Mouse (Mus musculus) adrenal gland, postnatal 10 days (tissue): Measurements from ENCODE around the gene Cdyl. TPM values are rescaled to one million over a fixed set of nuclear protein-coding genes. Genes with fewer than 3 reads are reported as not detected.

ENCODE experiments used
- DNase-seq: peaks from one replicate; pipeline ENCODE4 v3.0.0; 2021; ENCODE audit warnings: mixed read lengths
- total RNA-seq, 2 experiments: library from RNA; stranded (reverse); gene quantifications; 2 replicates each; pipeline ENCODE4 v1.2.3; 2021

Cdyl gene
- total RNA-seq, 2 experiments from 2014 or later, result 22.0 to 22.9 TPM

- DNase-seq, result peak; percentile 44
These were observed 26.6 kb downstream of the Cdyl start for GRCm38 (mm10) chr13:35686273-35686672.

GRCm38 (mm10) chr13:35689560-35689959, 29.9 kb downstream of the Cdyl start:
- DNase-seq, result no peak

DNA sequence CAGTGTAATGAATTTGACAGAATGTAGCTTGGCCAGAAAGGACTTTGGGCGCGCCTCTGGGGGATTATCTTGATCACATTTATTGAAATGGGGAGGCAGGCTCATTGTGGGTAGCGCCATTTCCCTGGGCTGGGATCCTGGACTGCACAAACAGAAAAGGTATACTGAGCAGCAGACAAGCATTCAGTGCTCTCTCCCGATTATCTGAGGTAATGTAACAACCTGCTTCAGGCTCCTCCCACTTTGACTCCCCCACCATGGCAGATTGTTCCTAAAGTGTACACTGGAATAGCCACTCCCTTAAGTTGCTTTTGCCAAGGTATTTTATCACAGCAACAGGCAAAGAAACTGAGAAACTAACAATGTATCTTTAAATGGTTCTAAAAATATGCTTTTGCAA, 58.0 kb downstream of the Cdyl start:
- DNase-seq, result no peak

DNA sequence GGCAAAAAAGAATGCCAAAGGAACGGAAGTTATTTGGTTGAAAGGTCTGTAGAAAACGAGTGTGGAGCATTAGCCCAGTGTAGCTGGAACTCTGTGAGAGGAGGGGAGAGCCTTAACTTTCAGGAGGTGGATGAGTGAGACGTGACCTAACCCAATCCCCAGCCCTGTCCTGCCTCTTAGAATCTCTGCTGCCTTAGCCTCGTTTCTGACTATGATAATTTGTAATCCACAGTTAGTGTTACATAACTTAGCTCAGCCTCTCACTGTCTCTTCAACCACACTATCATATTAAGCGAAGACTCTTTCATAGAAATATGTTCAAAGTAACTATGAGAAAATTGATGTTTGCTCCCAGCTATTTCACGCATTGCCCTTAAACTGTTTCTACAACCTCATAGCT, 59.9 kb downstream of the Cdyl start:
- DNase-seq, result no peak

GRCm38 (mm10) chr13:35723073-35723472, 63.4 kb downstream of the Cdyl start:
- DNase-seq, result no peak

- DNase-seq, result no peak
These were observed 66.4 kb downstream of the Cdyl start for GRCm38 (mm10) chr13:35726025-35726424.

DNA sequence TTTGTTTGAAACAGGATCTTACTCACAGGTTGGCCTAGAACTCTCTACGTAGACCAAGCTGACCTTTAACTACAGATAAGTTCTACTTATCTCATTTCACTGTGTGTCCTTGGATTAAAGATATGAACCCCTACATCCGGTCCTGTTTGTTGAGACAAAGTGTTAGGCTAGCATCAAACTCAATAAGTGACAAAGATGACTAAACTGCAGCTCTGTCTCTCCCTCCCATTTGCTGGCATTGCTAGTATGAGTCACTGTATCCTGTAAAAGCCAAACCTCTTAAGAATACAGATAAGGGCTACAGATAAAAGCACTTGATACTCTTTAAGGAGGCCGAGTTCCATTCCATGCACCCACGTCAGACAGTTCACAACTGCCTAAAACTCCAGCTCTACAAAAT, 72.5 kb downstream of the Cdyl start:
- no peak for DNase-seq

DNA sequence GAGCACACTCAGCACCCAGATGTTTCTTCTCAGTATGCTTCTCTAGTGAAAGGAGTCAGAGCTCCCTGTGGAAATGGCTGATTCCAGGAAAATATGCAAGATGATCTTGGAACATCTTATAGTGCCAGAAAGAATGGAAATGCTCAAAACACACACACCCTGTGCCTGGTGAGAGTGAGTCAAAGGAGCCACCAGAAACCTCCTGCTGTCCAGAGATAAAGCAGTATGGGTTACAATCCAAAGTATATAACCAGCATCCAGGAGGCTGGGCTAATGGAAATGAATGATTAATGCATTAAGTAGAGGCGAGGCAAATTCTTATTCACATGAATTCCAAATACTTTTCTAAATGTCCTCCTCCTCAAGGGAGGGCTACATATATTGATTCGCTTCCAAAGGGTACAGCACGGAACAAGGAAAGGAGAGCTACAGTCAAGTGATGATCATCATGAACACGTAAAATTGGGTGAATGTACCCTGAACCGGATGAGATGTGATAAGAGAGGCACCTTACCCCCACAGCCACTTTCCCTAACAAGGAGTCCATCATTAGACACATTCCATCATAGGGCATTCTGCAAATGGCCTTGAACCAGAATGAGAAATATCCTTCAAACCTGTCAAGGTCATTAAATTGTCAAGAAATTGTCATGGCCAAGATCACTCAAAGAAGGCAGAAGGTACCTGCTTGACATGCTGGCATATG, 73.4 kb downstream of the Cdyl start:
- DNase-seq, result no peak

GRCm38 (mm10) chr13:35737565-35737964, 77.9 kb downstream of the Cdyl start:
- no peak for DNase-seq

DNA sequence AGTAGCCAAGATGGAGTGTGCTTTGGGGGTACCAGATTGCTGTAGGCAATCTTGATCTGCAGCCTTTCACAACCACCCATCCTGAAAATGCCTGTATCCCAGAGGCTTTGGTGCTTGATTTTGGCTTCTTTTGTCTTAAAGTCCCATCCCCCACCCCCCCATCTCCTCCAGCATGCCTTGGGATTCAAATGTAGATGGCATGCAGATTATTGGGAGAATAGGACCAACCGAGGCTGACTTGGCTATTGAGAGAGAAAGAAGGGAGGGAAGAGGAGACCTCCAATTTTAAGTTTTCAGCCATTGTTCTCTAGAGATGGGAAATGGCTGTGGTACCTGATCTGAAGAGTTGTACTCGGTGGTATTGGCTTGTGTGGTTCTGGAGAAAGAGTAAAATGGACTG, 78.6 kb downstream of the Cdyl start:
- no peak for DNase-seq

DNA sequence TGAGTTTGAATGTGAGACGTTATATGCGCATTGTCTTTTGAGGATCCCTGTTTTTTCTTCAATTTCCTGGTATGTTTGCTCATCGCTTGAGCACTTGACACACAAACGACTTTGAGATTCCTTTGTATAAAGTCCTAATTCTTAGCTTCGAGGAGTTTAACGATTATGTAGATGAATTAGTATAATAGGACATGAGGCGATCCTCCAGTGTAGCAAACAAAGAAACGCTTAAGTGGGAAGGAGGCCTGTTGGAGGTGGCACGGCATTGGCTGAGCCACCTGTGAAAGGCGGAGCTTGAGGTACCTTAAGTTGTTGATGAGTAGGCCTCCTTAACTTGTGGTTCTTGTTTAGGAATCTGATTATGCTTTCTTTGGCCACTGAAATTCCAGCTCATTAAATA, 79.8 kb downstream of the Cdyl start:
- no peak for DNase-seq

DNA sequence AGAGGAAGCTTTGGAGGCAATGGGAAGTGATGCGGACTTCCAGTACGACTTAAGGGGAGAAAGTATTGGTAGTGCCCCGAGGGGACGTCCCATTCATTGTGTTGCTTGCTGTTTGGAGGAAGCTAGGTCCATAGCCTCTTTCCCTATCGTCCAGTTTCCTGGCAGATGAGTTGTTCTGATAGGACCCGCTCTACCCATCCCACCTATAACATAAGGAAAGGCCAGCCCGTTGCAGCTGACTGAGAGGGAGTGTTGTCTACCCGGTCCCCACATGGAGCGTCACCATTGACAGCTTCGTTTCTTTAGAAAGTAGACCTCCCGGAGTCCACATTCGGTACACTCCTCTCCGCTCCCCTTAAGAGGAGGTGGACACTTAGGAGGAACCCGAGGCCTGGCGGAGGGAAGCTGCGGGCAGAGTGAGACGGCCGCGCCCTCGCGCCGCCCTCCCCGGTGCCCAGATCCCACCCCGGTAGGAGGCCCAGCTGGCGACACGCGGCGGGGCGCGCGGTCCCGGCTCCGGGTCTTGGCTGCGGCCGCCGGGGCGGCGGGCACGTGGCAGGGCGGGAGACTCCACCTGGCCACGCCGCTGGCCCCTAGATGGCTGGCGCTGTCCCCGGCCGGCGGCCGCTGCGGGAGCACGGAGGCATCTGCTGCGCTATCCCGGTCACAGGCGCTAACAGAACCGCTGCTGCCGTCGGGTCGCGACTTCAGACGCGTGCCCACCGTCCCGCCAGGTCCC, 80.8 kb downstream of the Cdyl start:
- DNase-seq, result peak; percentile 90

DNA sequence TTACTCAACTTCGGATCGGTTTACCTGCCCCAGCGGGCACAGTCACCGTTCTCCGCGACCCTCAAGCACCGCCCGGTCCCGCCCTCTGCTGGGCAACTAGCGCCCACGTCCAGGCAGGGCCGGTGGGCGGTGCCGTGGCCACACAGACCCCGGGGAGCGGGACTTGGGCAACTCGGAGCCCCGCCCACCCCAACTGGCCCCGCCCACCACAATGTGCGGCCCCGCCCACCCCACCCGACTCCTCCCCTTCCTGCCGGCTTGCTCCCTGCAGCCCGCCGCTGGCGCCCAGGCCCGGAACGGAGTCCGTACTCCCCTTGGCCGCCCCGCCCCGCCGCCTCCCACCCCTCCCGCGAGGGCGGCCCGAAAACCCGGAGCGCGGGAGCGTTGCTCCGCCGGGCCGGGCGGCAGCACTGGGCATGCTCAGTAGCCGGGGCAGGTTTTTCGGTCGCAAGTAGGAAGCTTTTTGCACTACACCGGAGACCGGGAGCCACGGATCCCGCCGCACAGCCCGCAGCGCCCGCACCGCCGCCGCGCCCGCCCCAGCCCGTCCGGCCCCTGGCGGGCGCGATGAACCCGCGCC, 81.5 kb downstream of the Cdyl start:
- peak; percentile 97 for DNase-seq

DNA sequence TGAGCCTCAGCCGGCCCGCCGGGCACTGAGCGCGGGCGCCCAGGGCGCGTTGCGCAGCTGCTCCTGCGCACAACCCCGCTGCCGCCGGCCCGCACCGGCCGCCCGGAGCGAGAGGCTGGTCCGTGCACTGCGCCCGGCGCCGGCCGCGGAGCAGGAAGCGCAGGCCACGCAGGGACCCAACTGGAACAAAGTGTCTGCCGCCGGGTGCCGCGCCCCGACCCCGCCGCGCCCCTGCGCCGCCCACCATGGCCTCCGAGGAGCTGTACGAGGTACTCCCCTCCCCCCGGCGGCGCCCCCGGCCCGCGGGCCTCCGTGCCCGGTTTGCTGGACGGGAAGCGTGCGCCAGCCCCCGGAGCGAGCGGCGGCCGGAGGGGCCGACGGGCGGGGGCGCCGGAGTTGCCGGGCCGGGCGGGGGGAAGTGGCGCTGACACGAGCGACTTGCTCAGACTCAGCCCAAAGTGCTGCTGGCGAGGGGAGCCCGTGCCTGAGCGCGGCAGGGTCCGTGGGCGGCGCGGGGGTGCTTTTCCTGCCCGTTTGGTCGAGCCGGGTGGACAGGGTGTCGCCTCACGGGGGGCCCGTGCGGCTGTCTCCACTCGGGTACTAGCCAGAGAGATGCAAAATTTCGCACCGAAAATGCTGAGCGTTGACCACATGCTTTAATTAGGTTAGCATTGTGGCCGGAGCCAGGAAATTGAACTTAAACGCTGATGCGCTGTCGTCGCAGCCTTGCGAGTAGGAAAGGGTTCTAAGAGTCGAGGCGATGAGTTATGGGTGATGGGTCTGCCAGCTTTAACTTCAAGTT, 82.2 kb downstream of the Cdyl start:
- DNase-seq, result peak; percentile 72

- DNase-seq, result no peak
These were observed 83.1 kb downstream of the Cdyl start for GRCm38 (mm10) chr13:35742696-35743095.

DNA sequence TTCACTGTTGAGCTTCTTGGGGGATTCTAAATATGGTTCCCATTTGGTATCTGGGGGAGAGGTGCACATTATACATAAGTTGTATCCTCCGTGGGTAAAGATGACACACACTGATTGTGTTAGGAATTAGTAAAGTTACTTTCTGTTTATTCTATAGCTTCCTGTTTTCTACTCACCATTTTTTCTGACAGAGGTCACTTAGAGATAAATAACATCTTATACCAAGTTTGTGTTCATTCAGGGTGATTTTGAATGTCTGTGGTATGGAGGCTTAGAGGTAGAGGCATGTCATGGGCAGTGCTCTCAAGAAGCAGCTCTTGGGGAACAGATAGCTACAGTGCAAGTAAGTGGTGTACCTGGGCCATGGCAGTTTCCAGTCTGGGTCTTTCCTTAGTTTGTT, 83.6 kb downstream of the Cdyl start:
- DNase-seq, result no peak

DNA sequence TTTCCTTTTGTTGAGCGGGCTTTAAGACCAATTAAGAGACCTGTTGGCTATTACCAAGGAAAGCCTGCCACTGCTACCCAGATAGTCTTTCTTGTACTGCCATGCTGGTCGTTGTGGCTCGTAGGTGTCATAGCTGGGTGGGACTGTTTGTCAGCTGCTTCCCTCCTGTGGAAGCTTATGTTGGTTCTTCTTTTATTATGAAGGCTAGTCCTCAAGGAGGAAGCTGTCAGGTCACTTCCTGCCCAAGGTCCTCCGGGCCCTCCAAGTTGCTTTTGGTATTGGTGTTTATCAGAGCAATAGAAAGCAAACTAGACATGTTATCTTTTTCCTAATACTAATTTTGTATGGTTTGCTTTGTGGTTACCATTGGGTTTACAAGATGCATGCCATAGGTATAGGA, 89.6 kb downstream of the Cdyl start:
- no peak for DNase-seq

DNA sequence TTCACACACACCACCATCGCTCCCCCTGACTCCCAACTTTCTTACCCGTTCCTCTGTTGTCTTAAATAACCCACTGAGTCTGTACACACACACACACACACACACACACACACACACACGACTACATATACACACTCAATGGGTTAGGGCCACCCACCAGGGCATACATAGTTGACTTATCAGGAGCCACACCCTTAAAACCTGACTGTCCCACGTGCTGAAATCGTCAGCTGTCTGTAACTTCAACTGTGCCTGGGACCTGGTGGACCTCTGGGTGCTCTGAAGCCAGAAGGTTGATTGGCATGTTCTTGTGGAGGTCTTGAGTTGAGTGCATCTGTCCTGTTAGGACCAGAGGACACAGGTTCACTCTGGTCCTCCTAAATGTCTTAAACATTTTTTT, 90.0 kb downstream of the Cdyl start:
- DNase-seq, result no peak

DNA sequence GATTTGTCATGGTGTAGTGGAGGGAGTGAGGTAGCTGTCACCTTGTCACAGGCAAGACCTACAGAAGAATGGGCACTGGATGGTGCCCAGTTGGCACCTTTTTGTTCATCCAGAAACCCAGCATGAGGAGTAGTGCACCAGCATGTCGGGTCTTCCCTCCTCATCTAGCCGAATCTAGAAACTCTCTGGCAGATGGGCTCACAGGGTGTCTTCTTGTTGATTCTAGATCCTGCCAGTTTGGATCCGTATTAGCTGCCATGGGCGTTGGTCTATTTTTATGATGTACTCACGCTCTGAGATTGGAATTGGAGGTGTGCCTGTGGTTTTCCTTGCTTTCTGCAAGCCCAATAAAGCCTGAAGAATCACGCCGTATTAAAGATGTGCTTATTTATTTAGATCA, 92.4 kb downstream of the Cdyl start:
- no peak for DNase-seq

- no peak for DNase-seq
These were observed 95.4 kb downstream of the Cdyl start for GRCm38 (mm10) chr13:35755002-35755401.

DNA sequence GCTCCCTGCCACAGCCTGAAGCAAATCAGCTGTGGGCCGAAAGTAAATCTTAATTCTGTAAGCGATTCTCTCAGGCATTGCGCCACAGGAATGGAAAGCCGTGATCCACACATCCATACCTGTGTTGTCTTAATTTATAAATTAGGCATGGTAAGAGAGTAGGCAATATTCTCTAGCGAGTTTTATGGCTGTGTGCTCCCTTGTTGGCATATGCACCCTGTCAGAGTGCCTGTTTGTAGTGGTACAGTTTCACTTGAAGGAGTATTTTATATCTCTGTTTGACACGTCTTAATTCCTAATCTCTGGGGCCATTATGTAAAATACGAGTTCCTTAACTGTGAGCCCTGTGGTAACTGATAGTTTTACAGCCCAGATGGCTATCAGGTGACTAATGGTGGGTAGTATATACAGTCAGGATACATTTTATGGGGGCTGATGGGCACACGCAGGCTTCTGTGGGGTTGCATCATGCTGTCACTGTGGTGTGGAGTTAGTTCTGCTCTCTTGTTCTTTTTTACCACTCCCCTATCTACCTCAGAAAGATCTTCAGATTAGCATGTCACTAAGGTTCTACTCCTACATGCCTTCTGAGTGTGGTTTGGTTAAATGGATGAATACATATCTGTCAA, 96.1 kb downstream of the Cdyl start:
- DNase-seq, result no peak
